Mouse (Mus musculus) erythroblast, embryonic 14.5 days (primary cell): ENCODE data around the gene Cnot4.

Experiments
- GATA1 ChIP-seq: IDR thresholded peaks from 2 replicates; pipeline ENCODE4 v1.6.1; 2012; ENCODE audit warnings: low read length, inconsistent platforms, mixed read lengths
- TAL1 ChIP-seq: IDR thresholded peaks from 3 replicates; pipeline ENCODE4 v1.6.1; 2012; ENCODE audit warnings: low read length, inconsistent platforms, mixed read lengths

DNA sequence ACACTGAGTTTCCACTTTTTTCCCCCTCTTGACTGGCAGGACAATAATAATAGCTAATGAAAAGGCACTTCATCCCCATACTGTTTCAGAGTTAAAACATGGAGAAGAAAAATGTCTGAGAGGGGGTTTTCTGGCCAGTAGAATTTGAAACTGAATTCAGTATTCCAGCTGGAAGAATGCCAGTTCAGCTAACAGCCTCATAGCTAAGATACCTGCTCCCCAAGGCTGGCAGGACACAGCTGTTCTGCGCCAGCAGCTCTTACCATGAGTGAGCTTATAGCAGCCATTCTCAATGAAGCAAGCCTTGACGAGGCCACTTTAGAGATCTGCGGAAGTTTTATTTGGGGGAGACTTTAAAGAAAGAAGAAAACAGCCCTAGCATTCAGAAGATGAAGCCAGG, 62.3 kb downstream of the Cnot4 start:
- TF ChIP-seq TAL1 = no peak
- TF ChIP-seq GATA1 = no peak
